Mouse (Mus musculus) liver, adult 2 months (tissue): ENCODE measurements at regions not wholly inside any gene's neighbourhood (a gene's known extent, or its start where the extent isn't known, plus 50 kb on each side); places are given as distances from the start of the nearest gene placed in this dataset.

ENCODE experiments used
- CTCF ChIP-seq: fragments of 200-500 bp; IDR thresholded peaks from 2 replicates; pipeline ENCODE4 v1.5.1; 2011; ENCODE audit warnings: low read depth, low read length, control low read depth
- POLR2A ChIP-seq: fragments of 200-500 bp; IDR thresholded peaks from 2 replicates; pipeline ENCODE4 v1.6.1; 2011; ENCODE audit warnings: low read length, control low read depth; ENCODE audit not compliant: insufficient read depth; ENCODE audit errors: extremely low read depth

GRCm38 (mm10) chr2:70902196-70902595 is 76.7 kb upstream of the Tlk1 start:
- no peak for TF ChIP-seq POLR2A
- TF ChIP-seq CTCF, result no peak
